Mouse (Mus musculus): ENCODE results near the gene Bptf.

- no peak for TF ChIP-seq POLR2A (IDR thresholded peaks at IDR 0.05; ENCODE audit: borderline replicate concordance, extremely low read depth, insufficient read depth, insufficient read length, poor library complexity, severe bottlenecking)
- no peak for TF ChIP-seq CTCF (IDR thresholded peaks at IDR 0.05; ENCODE audit: borderline replicate concordance, extremely low read depth, insufficient read depth, insufficient read length)
Observed at GRCm38 (mm10) chr11:107011669-107012323, 120.1 kb downstream of the Bptf start.

Measured in brain, embryonic 14.5 days (tissue).